Mouse (Mus musculus): ENCODE measurements around the gene Cxcr2. TPM values are rescaled to one million over a fixed set of nuclear protein-coding genes. Genes with fewer than 3 reads are reported as not detected.
"Not testable (repeated sequence)": the region's sequence is repeated elsewhere in the genome, so short reads cannot be mapped to it uniquely, and the experiment has no call there.

The Cxcr2 gene
- total RNA-seq, 2 experiments from 2014 or later, result 0.07 to 0.10 TPM

DNA sequence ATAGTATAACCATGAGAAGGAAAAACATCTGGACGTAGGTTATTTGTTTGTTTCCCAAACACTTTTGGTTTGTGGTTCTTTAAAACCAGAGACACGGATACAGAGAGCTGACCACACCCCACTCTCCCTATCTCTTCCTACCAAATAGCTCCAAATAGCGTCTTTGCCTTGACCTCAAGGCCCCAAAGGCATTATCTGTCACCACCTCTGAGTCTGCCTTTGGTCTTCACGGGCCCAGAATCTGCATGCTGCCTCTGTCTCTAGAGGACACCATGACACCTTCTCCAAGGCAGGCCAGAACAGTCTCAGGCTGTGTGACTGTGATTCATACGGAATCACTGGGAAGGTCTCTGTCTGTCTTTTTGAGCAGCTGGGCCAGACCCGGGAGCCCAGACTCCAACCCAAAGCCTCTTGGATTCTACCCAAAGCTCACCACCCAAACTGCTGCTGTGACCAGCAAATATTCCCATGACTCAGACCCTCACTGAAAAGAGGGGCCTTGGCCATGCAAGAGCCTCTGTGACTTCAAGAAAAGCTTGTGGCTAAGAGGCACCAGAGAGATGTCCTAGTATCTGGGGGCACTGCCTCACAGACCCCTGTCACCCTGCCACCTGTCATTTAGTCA lies 18.4 kb upstream of the Cxcr2 start:
- DNase-seq, result no peak
- intact Hi-C loops (cut with DNase I), result no loop called here

DNA sequence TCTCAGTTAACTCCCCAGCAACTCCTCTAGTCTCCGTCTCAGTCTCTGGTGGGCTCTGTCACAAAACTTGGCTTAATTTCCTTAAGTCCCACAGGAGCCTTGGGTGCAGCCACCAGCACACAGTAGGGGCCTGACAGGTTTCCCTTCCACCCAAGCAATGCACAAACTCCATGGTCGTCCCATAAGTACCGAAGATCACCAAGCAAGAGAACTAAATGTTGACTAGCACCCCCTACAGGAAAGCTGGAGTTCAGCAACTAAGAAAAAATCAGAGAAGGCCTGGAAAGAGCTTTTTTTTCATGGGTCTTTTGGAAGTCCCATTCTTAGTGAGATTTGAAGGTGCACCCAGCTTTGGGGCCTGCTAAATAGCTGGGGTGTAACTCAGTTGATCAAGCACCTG lies 14.4 kb upstream of the Cxcr2 start:
- intact Hi-C loops (cut with DNase I), result no loop called here
- no peak for DNase-seq

DNA sequence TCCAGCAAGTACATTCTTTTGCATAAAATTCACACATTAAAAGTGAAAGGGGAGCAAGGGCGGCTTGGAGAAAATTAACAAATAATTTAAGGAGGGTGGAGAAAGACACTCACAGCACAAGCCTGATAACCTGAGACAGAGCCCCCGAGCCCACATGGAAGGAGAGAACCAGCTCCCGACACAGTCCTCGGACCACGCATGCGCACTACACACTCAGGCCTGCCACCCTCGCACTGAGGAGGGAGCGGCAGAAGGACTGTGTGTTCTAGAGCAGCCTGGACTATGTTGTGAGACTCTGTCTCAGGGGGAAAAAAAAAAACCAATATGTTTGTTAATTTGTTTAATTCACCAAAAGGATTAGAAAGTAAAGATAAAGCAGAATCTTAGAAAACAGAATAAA lies 12.0 kb upstream of the Cxcr2 start:
- intact Hi-C loops (cut with DNase I), result no loop called here
- DNase-seq, result no peak

DNA sequence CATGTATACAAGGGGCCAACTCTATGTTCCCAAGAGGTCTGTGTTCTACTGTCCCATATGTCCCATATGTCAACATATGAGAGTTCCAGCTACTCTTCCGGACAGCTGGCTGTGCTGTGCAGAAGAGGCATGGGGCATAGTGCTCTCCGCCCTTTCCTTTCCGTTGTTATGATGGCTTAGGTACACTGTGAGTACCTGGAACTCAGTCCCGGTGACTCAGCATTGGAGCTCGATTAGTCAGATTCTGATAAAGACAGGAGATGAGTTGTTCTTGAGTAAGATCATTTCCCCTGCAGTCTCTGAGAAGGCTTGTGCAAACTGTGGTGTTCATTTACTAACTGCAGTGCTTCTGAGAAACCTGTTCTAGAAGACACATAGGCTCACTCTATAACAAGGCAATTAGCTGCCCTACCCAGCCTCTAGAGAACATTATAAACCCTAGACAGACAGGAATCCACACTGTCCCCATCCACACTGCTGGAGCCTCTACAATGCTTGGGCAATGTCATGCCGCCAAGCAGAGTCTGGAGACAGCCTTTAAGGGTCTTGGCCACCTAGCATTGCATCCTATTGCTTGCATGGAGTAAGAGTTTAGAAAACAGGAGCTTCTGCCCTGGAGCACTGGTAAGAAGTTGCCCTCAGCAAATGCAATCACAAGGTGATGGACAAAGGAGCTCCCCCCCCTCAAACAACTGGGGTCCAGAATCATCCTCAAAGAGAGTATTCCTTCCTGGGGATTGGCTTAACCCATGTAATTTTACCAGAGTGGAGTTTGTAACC lies 4.5 kb upstream of the Cxcr2 start:
- no peak for DNase-seq
- intact Hi-C loops (cut with DNase I), result no loop called here

DNA sequence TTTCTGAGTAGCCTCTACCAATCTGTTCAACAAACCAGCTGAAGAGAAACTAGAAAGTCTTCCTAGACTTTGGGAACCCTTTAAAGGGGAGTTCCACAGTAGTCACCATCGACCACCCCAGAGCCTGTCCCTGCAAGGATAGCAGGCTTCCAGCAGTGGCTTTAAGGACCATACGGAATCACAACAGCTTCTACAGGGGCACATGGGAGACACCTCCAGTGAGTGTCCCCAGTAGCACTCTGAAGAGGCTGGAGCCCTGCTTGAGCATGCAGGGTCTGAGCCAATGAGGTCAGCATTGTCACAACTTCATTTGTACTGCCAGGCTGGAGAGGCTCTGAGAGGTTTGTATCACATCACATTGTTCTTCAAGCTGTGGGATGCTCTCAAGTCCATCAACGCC lies 3.7 kb upstream of the Cxcr2 start:
- intact Hi-C loops (cut with DNase I), result no loop called here
- no peak for DNase-seq

DNA sequence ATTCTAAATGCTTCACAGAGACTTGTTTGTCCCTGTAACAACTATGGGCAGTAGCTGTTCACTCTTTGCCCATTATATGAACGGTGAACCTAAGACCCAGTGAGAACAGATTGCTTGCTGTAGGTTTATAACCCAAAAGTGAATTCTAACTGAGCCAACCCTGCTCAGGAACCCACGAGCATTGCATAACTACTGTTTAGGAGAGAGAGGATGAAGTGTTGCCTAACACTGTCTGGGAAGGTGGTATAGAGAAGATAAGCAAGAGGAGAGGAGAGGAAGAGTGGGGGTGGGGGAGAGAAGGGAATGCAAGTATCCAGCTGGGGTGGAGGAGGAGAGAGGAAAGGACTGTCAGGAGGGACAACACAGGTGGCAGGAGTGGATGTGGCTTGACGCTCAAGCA lies 2.7 kb upstream of the Cxcr2 start:
- intact Hi-C loops (cut with DNase I), result no loop called here
- DNase-seq, result no peak

DNA sequence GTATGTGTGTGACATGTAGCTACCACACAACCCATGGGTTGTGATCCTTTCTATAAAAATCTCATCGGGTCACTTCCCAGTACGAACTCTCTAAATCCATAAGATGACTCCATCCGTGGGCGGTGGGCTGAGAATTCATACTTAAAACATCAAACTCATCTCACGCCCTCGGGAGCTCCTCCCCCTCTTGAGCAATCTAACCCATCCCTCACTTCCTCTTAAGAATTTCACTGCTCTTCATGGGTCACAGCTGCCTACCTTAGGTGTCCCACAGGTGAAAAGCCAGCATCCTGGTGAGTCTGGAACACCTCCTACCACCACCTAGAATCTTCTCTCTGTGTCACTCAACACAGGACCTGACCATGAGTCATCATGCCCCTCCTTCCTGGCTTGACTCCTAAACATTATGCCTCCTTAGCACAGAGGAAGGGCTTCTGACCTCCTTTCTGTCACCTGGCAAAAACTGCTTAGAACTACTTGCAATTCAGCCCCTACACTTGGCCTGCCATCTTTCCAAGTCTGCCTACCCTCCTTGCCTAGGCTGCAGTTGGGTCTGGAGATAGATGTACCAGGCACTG lies 1.7 kb downstream of the Cxcr2 start:
- intact Hi-C loops (cut with DNase I), result no loop called here
- no peak for DNase-seq

DNA sequence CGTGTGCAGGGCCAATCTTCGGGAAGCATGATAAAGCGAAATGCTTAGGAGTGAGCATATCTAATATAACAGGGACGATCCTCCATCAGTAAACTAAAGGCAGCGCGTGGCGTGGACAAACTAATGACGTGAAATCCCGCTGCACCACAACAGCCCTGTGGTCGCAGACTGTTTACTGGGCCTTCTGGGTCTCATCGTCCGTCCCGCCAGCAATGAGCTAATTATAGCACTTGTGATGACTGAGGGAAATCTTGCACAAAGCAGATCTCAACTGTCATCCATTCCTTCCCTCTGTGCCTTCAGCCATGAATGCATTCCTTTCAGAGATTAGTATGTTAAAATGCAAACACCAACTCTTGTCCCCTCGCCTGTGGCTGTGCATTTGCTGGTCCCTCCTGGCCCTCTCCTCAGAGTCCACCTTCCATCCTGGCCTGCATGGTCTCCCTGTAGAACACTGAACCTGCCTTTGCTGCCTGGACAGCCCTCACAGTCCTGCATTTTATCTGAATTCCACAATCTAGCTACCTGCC lies 2.7 kb downstream of the Cxcr2 start:
- intact Hi-C loops (cut with DNase I), result no loop called here
- no peak for DNase-seq

DNA sequence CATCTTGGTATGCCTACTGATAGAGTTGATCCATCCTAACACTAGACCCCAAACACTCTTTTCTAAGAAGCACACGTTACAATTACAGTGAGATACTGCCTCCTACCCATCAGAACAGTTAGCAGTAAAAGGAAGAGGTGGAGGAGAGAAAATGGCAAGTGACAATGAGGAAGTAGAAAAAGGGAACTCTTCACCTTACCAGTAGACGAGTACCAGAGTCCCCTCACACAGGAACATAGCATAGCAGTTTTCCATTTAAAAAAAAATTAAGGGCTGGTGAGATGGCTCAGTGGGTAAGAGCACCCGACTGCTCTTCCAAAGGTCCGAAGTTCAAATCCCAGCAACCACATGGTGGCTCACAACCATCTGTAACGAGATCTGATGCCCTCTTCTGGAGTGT lies 5.8 kb downstream of the Cxcr2 start:
- intact Hi-C loops (cut with DNase I); DNase-seq: not testable (repeated sequence)

DNA sequence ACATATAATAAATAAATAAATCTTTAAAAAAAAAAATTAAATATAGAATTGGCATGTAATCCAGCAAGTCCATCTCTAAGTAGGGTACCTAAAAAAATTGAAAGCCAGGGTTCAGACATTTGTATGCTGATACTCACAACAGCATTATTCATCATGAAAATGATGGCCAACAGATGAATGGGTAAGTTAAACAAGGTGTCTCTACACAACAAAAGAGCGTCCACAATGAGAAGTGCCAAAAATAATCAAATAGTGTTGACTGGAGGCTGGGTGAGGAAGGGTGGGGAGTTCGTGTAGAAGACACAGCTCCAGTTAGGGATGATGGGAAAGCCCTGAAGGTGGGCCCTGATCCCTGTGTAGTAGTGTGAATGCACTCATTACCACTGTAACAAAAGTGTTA lies 6.2 kb downstream of the Cxcr2 start:
- intact Hi-C loops (cut with DNase I), result no loop called here
- no peak for DNase-seq

DNA sequence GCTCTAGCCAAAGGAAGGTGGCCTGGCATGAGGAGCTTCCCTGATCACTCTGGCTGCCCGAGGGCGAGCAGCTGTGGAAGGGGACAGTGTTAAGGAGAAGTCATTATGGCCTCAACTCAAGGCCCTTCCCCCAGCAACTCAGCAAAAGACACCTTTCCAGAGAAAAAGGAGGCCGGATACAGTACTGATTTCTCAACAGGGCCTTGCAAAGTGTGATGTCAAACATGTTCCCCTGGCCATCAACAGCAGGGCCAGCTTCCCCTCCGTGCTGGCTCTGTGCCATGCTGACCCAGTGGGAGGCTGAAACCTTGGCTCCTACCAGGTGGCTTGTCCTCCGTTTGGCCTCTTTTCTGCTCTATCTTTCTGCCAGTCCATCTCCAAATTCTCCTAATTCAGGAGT lies 13.3 kb downstream of the Cxcr2 start:
- no peak for DNase-seq
- intact Hi-C loops (cut with DNase I), result no loop called here

DNA sequence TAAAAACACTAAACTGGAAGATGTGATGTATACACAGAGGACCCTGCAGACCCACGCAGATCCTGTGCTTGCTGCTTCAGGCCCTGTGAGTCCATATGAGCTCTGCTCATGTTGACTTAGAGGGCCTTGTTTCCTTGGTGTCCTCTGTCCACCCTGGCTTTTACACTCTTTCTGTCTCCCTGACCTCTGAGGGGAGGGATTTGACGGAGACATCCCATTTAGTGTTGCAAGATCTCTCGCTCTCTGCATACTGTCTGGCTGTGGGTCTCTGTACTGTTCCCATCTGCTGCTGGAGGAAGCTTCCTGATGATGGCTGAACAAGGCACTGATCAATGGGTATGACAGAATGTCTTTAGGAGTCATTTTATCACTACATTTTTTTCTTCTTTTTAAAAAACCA lies 15.9 kb downstream of the Cxcr2 start:
- no peak for DNase-seq

DNA sequence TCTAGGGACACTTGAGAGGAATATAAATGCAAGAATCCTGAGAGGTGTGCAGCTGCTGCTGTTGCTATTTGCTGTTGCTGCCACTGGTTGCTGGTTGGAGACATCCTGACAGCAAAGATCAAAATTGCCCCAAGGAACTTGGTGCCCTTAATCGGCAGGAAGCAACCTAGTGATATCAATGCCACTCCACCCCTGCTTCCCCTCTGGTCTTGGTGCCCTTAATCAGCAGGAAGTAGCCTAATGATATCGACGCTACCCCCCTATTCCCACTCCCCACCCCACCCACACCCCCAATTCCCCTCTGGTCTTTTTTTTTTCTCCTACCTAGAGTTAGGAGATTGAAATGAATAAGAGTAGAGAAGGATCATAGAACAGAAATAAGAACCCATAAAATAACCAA lies 18.9 kb downstream of the Cxcr2 start:
- intact Hi-C loops (cut with DNase I), result no loop called here
- DNase-seq, result no peak

More for the DNA sequence above, 15.9 kb downstream of the Cxcr2 start:
- intact Hi-C loops (cut with DNase I), result no loop called here

DNA sequence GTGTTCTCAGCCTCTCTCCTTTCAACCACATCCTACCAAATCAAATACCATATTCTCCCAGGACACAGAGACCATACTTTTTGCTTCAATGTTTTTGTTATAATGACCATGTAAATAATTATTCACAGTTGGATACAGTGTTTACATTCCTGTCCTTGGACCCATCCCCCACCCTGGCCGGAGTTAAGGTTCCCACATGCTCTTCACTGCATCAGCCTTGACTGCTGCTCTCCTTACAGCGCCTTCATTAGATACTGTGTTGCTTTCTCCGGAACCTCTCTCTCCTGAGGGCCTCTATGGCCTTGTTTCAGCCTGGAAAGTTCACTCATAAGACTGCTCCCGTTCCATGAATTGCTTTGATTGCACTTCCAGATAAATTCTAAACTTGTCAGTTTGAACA lies 21.9 kb downstream of the Cxcr2 start:
- intact Hi-C loops (cut with DNase I), result no loop called here
- DNase-seq, result no peak

DNA sequence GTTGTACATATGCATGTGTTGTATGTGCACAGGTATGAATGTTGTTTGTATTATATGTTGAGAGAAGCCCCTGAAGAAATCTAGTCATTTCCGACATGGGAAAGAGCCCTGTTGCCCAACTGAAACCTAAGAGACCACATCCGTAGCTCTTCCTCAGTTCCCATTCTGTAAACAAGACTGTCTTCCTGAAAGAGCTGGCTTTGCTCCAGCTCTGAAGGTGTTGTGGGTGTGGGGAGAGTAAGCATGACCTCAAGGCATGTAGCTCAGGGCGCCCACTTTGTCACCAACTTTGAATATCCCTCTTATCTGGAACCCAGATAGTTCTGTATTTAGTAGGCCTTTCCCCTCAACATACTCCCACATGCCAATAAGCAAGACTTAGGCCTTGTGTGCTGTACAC lies 24.8 kb downstream of the Cxcr2 start:
- intact Hi-C loops (cut with DNase I), result no loop called here

DNA sequence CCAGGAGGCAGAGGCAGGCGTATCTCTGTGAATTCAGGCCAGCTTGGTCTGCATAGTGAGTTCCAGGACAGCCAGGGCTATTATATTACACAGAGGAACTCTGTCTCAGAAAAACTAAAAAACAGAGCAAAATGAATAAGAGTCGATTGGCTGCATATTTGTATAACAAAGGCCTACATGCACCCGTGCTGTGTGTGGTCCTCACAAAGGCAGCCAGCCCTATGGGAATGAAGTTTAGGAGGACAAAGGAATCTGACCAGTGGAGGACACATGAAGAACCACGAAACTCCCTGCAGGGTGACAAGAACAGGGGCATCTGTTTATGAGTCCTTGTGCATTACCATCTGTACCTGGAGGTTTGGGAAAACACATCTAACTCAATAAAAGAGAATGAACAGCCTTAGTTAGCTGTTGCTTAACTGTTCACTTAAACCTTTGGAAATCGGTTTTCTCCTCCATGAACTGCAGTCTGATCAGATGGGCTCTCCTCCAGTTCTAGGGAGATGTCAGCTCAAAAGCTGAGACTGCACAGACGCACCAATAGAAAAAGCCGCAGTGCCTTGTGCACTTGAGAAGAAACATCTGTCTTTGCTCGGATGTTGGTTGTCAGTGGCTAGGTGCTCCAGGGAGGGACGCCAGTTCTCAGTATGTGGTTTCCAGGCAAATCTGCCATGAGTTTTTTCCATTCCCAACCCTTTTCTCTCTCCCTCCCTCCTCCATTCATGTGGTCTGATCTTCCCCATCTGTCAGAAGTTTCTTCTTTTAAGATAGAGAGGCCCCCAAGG lies 26.0 kb downstream of the Cxcr2 start:
- intact Hi-C loops (cut with DNase I), result no loop called here
- peak in 1 of 2 experiments; percentile 11 for DNase-seq

More for the DNA sequence above, 24.8 kb downstream of the Cxcr2 start:
- DNase-seq, result no peak

DNA sequence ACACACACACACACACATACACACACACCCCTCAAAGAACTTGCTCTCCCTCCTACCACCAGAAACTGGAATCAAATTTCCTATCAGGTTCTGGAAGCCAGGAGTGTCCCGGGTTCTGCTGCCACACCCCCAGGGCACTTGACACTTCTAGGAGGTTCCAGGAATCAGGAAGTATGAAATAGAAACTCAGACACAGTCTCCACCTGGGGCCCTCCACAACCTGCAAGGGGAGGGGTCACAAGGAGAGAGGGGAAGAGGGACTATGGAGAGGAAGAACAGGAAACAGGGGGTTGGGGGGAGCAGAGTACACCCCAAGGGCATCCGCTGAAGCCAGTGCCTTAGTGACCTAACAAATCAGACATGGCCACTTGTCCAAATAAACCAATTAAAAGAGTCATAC lies 27.7 kb downstream of the Cxcr2 start:
- intact Hi-C loops (cut with DNase I), result no loop called here
- DNase-seq, result no peak

DNA sequence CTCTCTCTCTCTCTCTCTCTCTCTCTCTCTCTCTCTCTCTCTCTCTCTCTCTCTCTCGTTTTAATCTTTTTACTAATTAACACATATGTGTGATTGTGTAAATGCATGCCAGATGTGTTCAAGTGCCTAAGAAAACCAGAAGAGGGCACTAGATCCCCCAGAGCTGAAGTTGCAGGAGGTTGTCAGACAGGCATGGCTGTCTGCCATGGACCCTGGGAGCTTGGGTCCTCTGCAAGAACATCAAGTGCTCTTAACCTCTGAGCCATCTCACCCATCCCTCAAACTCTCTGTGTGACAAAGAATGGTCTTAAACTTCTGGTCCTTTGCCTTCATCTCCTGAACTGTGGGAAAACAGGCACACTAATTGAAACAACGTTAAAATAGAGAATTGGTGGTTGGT lies 29.2 kb downstream of the Cxcr2 start:
- no peak for DNase-seq
- intact Hi-C loops (cut with DNase I), result no loop called here

DNA sequence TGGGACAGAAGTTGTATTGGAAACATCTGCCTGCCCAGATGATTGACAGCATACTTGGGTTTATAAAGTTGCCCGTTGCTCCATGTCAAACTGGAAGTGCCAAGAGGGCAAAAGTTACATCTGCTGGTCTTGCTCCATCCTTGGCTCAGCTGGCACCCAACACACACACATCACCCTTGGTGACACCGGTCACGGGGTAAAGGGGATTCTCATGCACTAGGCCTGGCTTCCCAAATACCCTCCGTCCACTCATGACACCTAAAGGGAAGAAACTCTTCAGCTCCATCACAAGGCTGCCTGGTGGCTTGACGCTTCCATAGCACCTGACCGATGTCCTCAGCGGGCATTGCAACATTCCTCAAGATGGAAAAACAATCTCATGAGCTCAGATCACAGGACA lies 36.7 kb downstream of the Cxcr2 start:
- intact Hi-C loops (cut with DNase I), result no loop called here
- no peak for DNase-seq

DNA sequence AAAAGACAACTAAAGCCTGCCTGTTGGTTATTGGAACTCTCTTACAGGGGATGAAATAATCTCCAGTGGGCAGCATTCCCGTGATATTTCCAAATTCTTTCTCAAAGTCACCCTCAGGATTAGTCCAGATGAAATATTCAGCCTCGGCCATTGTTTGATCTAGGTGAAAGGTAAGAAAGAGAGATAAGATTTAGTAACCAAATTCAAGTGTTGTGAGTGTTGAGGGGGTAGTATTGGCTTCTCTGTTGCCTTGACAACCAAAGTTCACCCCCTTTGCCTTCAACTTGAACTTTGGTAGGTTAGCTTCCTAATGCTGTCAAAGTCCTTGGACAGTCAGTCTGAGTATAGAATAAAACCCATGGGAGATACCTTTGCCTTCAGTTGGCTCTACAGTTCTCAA lies 38.9 kb downstream of the Cxcr2 start:
- intact Hi-C loops (cut with DNase I), result no loop called here
- no peak for DNase-seq

DNA sequence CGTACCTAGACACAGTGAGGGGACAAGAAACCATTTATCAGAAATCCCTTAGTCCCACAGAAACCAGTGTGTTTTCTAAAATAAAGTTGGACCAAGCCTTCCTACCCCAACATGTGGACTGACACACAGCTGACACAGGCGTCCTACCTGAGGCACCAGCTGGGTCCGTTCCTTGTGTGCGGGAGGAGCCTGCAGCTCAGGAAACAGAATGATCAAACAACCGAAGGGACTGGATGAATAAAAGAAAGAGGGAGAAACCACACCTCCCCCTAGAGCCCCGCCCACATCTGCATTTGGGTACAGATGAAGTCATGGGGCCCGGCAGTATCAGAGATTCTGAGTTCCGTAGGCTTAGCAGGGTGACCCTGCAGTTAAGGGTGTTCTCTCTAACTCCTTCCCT lies 40.7 kb downstream of the Cxcr2 start, which contains the start of gene Cxcr1:
Gene Cxcr1 (minus strand): TSS at position 187 of the 400 bp plus-strand sequence.
- intact Hi-C loops (cut with DNase I), result no loop called here
- no peak for DNase-seq
